Mouse (Mus musculus) gastrocnemius, postnatal 14 days (tissue): ENCODE measurements around the gene Gm6763. TPM values are rescaled to one million over a fixed set of nuclear protein-coding genes. Genes with fewer than 3 reads are reported as not detected.
"Not testable (repeated sequence)": the region's sequence is repeated elsewhere in the genome, so short reads cannot be mapped to it uniquely, and the experiment has no call there.

Experiments
- DNase-seq: peaks from one replicate; pipeline ENCODE4 v3.0.0; 2021; ENCODE audit warnings: mixed read lengths
- intact Hi-C: fragments of 180-260 bp; cut with DNase I; formaldehyde crosslinking; loops from one replicate; pipeline ENCODE4 v1.15.1; 2025; ENCODE audit warnings: low total_unique reads
- long read RNA-seq, 2 experiments: library from polyadenylated mRNA; stranded (forward); transcript quantifications; one replicate each; pipeline ENCODE4 v2.0.0; 2021
- total RNA-seq, 2 experiments: library from RNA; stranded (reverse); gene quantifications; 2 replicates each; pipeline ENCODE4 v1.2.3; 2021

Gene Gm6763
- not detected for total RNA-seq
- long read RNA-seq, experiment 1: 0 reads
- long read RNA-seq, experiment 2: 0 reads

DNA sequence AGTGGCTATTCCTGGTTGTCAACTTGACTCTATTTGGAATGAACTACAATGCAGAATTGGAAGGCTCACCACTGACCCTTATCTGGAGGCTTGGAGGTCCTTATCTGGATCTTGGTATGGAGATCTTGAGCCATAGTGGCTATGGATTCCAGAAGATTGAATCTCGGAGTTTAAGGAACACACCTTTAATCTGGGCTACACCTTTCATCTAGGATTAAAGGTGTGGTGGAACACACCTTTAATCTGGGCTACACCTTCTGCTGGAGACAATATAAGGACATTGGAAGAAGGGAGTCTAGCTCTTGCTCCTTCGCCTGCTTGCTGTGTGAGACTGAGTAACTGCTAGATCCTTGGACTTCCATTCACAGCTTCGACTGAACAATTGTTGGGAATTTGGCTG lies at the start of gene Gm6763:
Gm6763 (plus strand) TSS at position 301 of the 400 bp plus-strand sequence.
- intact Hi-C loops, DNase-seq: not testable (repeated sequence)

DNA sequence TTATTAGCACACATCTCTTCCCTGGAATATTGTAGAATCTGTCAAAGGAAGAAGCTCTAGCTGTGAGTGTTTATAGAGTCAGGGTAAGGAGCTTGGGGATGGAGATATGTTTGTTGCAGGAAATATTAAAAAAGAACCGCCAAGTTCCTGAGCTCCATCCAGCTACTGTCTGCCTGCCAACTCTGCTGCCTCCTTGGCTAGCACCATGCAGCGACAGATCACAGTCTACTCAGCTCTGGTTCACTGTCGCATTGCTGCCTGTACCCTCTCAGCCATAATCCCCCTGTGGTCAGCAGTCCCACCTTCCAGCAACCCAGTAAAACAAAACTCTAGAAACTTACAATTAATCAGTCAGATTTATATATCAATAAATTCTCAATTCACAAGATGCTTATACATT lies 41.3 kb upstream of the Gm6763 start:
- intact Hi-C loops: no loop called here
- DNase-seq: no peak

DNA sequence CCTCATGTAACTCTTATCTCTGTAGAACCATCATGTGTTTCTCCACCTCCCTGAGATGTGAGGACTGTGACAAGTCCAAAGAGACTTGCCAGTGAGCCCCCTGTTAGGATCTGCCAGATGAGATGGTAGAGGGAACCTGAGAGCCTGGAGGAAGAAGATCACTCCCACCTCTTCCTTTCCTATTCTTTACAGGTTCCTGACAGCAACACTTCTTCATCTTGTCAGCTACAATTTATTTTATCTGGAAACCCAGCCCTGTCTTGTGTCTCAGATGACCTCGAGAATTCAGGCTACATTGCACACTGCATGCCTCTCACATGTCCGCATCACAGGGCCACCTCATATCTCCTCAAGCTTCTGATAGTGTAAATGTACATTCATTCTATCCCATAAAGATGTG lies 33.0 kb upstream of the Gm6763 start:
- DNase-seq: no peak
- intact Hi-C loops: no loop called here

DNA sequence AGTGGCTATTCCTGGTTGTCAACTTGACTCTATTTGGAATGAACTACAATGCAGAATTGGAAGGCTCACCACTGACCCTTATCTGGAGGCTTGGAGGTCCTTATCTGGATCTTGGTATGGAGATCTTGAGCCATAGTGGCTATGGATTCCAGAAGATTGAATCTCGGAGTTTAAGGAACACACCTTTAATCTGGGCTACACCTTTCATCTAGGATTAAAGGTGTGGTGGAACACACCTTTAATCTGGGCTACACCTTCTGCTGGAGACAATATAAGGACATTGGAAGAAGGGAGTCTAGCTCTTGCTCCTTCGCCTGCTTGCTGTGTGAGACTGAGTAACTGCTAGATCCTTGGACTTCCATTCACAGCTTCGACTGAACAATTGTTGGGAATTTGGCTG lies 8.6 kb upstream of the Gm6763 start, which contains the start of gene Gm21293:
Gm21293 (plus strand) TSS at position 301 of the 400 bp plus-strand sequence.
- DNase-seq, intact Hi-C loops: not testable (repeated sequence)

DNA sequence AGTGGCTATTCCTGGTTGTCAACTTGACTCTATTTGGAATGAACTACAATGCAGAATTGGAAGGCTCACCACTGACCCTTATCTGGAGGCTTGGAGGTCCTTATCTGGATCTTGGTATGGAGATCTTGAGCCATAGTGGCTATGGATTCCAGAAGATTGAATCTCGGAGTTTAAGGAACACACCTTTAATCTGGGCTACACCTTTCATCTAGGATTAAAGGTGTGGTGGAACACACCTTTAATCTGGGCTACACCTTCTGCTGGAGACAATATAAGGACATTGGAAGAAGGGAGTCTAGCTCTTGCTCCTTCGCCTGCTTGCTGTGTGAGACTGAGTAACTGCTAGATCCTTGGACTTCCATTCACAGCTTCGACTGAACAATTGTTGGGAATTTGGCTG lies 8.4 kb downstream of the Gm6763 start, which contains the start of gene Gm8764:
Gm8764 (plus strand) TSS at position 301 of the 400 bp plus-strand sequence.
- DNase-seq, intact Hi-C loops: not testable (repeated sequence)

DNA sequence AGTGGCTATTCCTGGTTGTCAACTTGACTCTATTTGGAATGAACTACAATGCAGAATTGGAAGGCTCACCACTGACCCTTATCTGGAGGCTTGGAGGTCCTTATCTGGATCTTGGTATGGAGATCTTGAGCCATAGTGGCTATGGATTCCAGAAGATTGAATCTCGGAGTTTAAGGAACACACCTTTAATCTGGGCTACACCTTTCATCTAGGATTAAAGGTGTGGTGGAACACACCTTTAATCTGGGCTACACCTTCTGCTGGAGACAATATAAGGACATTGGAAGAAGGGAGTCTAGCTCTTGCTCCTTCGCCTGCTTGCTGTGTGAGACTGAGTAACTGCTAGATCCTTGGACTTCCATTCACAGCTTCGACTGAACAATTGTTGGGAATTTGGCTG lies 16.9 kb downstream of the Gm6763 start, which contains the start of gene Gm21304:
Gm21304 (plus strand) TSS at position 301 of the 400 bp plus-strand sequence.
- DNase-seq, intact Hi-C loops: not testable (repeated sequence)

DNA sequence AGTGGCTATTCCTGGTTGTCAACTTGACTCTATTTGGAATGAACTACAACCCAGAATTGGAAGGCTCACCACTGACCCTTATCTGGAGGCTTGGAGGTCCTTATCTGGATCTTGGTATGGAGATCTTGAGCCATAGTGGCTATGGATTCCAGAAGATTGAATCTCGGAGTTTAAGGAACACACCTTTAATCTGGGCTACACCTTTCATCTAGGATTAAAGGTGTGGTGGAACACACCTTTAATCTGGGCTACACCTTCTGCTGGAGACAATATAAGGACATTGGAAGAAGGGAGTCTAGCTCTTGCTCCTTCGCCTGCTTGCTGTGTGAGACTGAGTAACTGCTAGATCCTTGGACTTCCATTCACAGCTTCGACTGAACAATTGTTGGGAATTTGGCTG lies 25.4 kb downstream of the Gm6763 start, which contains the start of gene Gm21312:
Gm21312 (plus strand) TSS at position 301 of the 400 bp plus-strand sequence.
- intact Hi-C loops: not testable (repeated sequence)

DNA sequence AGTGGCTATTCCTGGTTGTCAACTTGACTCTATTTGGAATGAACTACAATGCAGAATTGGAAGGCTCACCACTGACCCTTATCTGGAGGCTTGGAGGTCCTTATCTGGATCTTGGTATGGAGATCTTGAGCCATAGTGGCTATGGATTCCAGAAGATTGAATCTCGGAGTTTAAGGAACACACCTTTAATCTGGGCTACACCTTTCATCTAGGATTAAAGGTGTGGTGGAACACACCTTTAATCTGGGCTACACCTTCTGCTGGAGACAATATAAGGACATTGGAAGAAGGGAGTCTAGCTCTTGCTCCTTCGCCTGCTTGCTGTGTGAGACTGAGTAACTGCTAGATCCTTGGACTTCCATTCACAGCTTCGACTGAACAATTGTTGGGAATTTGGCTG lies 33.9 kb downstream of the Gm6763 start, which contains the start of gene Gm20765:
Gm20765 (plus strand) TSS at position 301 of the 400 bp plus-strand sequence.
- intact Hi-C loops, DNase-seq: not testable (repeated sequence)

More for the DNA sequence above, 25.4 kb downstream of the Gm6763 start, which contains the start of gene Gm21312:
- not testable (repeated sequence) for DNase-seq

DNA sequence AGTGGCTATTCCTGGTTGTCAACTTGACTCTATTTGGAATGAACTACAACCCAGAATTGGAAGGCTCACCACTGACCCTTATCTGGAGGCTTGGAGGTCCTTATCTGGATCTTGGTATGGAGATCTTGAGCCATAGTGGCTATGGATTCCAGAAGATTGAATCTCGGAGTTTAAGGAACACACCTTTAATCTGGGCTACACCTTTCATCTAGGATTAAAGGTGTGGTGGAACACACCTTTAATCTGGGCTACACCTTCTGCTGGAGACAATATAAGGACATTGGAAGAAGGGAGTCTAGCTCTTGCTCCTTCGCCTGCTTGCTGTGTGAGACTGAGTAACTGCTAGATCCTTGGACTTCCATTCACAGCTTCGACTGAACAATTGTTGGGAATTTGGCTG lies 42.4 kb downstream of the Gm6763 start, which contains the start of gene Gm4340:
Gm4340 (plus strand) TSS at position 301 of the 400 bp plus-strand sequence.
- DNase-seq, intact Hi-C loops: not testable (repeated sequence)

Other genes with a start within 250 kb of the Gm6763 start
- gene Gm21293, start 8.5 kb upstream of the Gm6763 start, total RNA-seq: not detected
- not detected for gene Gm8764, start 8.5 kb downstream of the Gm6763 start, total RNA-seq
- gene Gm21304, start 17.0 kb downstream of the Gm6763 start, total RNA-seq: not detected
- gene Gm21312, start 25.5 kb downstream of the Gm6763 start, total RNA-seq: not detected
- not detected for gene Gm20765, start 34.0 kb downstream of the Gm6763 start, total RNA-seq
- gene Gm4340, start 42.5 kb downstream of the Gm6763 start, total RNA-seq: not detected